Mouse (Mus musculus) inflammation-experienced regulatory T-cells, adult 6 months (primary cell): ENCODE measurements around the gene P2ry1. TPM values are rescaled to one million over a fixed set of nuclear protein-coding genes. Genes with fewer than 3 reads are reported as not detected.
A peak's percentile ranks its signal among the peaks of the same experiment; 100 is the strongest.

Experiments
- ATAC-seq: one replicate; pipeline ENCODE4 v1.8.0; 2017
- polyA plus RNA-seq, 3 experiments: library from polyadenylated mRNA; unstranded; fragments of 100-300 nt; shearing (Covaris generic); gene quantifications; one replicate each; pipeline ENCODE4 v1.2.1; 2017

P2ry1 gene
- polyA plus RNA-seq = under 1 TPM in 2 of 3 experiments, not detected in 1; 0.20 to 0.23 TPM

- peak; percentile 82 for ATAC-seq
Observed at GRCm38 (mm10) chr3:61002587-61003501, at the start of gene P2ry1. P2ry1 (plus strand) TSS chr3:61002795.

GRCm38 (mm10) chr3:60953199-60953736 is 49.3 kb upstream of the P2ry1 start:
- no peak for ATAC-seq

DNA sequence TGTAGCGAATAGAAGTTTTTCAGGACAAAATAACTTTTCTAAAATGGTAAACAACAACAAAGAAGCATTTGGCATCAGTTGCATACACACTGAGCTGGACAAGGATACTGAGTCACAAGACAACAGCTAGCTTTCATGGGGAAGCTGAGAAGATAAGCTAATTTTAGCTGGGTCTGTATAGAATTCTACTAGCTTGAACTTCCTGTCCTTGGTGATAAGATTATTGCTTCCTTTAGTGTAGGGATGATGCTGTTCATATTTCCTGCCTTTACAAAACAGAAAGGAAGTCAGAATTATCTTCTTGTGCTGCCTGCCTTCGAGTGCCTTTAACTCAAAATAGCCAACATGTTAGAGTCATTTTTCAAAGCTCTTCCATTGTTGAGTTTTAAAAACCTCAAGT is 48.5 kb upstream of the P2ry1 start:
- no peak for ATAC-seq

- ATAC-seq = no peak
Observed at GRCm38 (mm10) chr3:60958769-60959168, 43.8 kb upstream of the P2ry1 start.

- ATAC-seq = no peak
Observed at GRCm38 (mm10) chr3:60965137-60965536, 37.5 kb upstream of the P2ry1 start.

- no peak for ATAC-seq
Observed at GRCm38 (mm10) chr3:60974944-60975343, 27.7 kb upstream of the P2ry1 start.

- ATAC-seq = peak; percentile 46
Observed at GRCm38 (mm10) chr3:60982109-60982508, 20.5 kb upstream of the P2ry1 start.

DNA sequence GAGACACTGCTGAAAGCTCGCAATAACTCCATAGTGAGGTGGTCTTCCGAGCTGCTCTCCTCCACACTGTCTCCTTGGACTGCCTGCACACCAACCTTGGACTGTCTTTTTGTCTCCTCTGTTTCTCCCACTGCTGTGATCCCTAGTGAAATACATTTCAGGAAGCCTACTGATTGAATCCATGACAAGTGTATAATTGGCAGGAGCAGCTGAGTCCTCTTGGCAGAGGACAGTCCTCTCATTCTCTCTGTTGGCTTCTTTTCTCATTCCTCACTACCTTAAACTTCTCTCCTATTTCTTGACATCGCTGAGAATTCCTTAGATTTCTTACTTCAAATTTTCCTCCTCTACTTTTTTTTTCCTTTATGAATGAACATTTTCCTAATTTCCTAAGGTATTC is 4.5 kb upstream of the P2ry1 start:
- ATAC-seq = no peak

GRCm38 (mm10) chr3:60999715-61000114 is 2.9 kb upstream of the P2ry1 start:
- ATAC-seq = no peak

- ATAC-seq = no peak
Observed at GRCm38 (mm10) chr3:61000747-61001146, 1.8 kb upstream of the P2ry1 start.

DNA sequence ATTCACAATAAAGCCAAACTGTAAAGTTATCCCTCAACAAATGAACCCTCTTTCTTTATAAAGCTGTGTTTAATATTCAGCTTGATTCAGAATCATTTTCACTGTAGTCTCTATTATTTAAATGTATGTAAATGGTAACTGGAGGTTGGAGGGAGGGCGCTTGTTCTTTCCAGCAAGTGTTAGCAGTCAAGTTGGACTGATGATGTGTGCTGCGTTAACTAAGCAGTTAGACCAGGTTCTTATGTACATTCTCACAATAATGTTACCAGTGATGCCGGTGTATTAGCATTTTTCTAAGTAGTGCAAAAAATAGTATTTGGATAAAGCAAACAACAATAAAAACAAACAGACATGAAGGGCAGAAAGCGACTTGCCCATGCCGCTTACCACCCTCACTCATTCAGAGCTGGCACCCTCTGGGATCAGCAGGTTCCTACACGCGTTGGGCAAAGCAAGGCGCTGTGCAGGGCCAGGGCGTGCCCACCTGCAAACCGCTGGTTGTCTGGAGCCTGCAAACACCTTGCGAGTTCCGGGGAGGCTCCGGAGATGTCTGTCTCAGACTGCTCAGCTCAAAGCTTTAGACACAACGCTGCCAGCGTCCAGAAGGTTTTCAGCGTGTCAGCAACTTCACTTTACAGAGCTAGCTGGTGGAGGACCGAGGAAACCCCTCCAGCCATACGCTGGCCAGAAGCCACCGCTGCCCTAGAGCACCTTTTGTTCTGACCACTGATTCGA is 576 bp upstream of the P2ry1 start:
- peak; percentile 25 for ATAC-seq

- ATAC-seq = no peak
Observed at GRCm38 (mm10) chr3:61004611-61005010, 2.0 kb downstream of the P2ry1 start.

DNA sequence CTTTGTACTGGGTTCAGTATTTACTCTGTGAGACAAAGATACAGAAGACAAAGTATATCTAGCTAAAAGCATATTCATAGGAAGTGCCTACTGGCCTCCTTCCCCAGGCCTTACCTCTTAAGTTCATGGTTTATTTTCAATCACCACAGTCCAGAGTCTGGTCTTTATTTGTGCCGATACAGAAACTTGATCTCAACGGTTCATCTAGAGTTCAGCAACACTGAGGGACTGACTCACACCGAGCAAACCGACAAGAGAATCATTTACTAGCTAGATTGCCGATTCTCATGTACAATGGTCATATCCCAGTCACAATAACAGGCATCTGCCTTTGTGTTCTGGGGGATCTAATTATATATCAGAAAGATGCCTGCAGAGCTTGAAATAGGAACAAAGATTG is 9.1 kb downstream of the P2ry1 start:
- ATAC-seq = no peak

DNA sequence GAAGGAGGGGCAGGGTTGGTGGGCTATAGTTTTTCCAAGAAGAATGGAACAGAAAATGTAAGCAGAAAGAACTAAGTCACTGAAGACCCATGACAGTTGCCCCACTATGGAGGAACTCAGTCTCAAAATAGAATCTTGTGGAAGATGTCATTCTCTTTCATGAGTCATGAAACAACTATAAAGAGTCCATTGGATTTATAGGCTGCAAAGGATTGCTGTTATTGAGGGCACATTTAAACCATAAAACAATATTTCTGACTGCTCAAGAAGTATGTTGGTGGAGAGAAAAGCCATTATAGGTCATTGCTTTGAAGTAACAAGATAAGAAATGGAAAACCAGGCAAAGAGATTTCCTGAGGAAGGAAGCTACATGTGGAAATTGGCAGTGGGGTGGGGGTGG is 10.0 kb downstream of the P2ry1 start:
- ATAC-seq = no peak

DNA sequence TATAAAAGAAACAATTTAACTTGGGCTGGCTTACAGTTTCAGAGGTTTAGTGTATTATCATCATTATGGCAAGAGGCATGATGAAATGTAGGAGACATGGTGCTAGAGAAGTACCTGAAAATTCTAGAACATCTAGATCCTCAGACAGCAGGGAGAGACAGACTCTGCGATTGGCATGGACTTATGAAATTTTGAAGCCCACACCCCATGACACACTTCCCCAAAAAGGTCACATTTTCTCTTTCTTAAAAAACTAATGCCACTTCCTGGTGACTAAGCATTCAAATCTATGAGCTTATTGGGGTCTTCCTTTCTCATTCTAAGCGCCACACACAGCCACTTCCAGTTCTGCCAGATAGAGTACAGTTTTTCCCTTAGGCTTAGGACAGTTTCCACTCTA is 14.1 kb downstream of the P2ry1 start:
- no peak for ATAC-seq

DNA sequence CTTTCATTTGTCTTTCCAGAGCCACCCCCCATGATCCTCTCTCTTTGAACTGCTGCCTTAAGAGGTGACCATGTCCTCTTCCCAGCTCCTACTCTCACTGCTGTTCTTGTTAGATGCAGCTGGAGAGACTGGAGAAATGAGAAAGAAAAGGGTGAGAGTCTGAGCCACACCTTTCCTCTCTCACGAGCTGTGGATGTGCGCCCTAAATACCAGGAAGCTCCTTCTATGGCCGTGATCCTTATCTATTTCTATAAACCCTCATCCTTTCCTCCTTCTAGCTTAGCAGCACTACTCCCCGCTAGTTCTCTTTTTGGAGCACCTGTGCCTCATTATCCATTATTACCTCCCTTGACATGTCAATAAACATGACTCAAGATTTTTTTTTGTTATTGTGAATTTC is 29.5 kb downstream of the P2ry1 start:
- ATAC-seq = no peak

DNA sequence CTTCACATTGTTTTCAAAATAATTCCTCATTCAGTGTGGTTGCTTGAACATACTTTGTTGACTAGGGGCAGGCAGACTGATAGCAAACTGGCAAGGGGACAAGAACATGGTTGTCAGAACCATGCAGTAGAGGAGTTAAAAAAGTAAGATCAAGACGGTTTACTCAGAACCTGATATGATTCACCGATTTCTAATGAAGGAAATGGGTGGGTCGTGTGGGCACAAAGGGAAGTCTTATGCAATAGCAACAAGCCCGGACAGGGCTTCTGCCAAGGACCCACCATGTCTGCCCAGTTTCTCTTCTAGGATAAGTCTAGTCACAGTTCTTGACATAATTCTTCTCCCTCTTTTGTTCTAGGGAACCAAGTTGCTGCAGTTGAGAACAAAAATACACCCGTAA is 33.0 kb downstream of the P2ry1 start:
- no peak for ATAC-seq

- no peak for ATAC-seq
Observed at GRCm38 (mm10) chr3:61039916-61040315, 37.3 kb downstream of the P2ry1 start.

DNA sequence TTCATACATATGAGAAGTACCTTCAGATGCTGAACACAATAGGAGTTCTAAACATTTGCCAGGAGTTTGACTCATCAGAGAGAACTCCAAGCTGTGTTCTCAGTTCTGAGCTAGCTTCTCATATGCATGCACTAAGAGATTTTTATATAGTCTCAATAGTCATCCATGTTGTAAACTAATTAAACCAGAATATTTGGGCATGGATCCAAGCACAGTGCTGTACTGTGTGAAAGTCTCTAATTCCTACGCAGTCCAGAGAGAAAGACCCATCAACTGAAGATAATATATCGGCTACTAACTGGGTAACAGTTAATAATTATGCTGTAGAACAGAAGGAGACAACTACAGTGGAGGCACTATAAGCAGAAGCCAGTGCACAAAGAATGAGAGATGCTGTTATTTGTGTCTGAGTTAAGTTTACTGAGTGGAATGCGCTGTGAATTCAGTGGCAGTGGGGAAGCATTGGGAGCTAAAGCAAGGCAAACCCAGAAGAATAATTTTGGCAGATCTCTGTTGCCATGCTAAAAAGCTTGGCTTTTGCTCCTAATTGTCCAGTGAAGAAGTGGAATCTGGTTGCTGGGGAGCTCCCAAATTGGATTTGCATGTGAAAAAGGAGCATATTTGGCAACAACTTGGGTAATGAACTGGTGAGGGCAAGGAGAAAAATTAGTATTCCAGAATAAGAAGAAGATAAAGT is 47.5 kb downstream of the P2ry1 start:
- ATAC-seq = no peak
